Mouse (Mus musculus): ENCODE data around the gene Ndel1. TPM values are rescaled to one million over a fixed set of nuclear protein-coding genes. Genes with fewer than 3 reads are reported as not detected.
"Not testable (repeated sequence)": the region's sequence is repeated elsewhere in the genome, so short reads cannot be mapped to it uniquely, and the experiment has no call there.

The Ndel1 gene
- total RNA-seq, 2 experiments from 2014 or later: 82.4 to 87.0 TPM

DNA sequence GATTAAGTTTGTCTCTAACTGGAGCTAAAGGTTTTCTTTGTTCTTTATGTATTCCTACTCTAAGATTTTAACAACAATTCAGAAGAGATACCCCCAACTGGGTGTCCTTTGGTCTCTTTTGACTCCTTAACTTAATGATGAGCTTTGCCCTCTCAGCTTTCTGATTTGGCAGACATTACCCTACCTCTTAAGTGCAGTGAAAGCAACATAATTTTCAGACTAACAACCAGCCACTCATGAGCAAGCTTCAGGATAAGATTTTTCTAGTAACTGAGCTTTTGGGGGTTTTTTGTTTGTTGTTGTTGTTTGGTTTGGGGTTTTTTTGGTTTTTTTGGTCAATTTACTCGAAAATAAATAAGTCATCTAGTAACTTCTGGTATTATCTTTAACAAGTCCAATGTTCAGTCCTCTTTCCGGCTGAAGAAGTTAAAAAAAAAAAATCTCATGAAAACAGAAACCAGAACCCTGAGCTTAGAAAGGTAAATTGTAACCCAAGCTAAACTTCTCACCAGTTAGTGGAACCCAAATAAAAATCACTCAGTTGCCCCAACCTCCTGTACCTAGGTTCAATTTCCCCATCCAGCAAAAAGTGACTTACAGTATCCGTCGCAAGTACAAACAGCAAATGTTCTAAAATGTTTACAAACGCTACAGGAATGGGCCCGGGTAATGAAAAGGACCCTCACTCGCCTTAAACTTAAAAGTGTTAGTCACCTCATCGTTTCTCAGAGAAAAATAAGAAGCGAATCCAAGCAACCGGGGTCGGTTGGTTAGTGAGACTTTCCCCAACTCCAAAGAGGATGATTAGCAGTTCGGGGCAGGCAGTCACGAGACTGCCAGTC is 19.8 kb downstream of the Ndel1 start:
- no peak for DNase-seq (ENCODE audit: low spot score in 2 of 2)

DNA sequence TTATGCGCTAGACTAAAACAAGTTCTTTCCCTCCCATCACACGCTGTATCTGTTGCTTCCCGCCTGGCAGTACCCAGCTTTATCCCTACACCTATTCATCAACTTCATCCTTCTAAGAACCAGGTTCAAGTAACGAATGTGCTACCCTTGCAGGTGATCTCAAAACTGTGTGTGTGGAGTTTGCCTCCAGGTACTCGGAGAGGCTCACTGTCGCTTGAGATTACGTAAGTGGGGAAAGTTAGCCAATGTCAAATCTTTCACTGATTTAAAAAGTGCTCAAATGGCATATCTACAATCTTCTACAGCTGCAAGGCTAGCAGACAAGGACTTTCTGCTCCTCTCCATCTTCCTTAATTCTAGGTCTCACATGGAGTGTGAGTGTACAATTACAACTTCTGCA is 20.8 kb downstream of the Ndel1 start:
- no peak for DNase-seq (ENCODE audit: low spot score in 2 of 2)

- DNase-seq (ENCODE audit: low spot score in 2 of 2): no peak
These were observed 32.1 kb downstream of the Ndel1 start for GRCm38 (mm10) chr11:68839606-68840005.

DNA sequence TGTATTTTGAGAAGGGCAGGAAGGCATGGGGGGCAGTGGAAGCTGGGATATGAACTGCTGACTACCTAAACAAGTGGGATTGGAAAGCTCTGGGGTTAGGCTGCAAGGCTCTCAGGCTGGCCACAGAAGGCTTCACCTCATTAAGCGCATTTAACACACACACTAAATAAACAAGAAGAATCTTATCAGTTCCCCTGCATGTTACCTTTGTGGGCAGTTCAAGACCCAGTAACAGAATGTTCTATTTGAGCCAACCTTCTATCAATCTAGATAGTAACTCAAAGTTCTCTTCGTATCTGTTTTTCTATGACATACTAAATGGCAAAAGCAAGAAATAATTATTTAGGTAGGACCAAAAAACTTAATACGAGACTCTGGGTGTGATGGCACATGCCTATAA is 36.6 kb downstream of the Ndel1 start:
- no peak for DNase-seq (ENCODE audit: low spot score in 2 of 2)

DNA sequence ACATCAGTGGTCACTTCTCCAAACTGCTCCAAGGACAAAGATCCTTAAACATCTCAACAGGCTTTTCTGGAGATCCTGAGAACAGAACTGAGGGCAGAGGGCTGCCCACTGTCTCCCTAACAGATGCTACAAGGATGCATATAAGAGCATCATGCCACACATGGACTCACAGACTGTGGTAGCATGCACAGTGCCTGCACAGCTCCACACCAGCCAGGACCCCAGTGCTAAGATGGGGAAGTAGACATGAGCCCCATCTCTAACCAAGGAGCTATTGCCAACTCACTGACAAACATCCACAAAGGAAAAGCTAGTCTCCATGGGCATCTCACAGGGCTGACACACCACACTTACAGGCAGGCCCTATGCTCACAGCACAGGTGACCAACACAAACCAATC is 38.1 kb downstream of the Ndel1 start:
- DNase-seq (ENCODE audit: low spot score in 2 of 2): no peak

GRCm38 (mm10) chr11:68832793-68833192 is 38.9 kb downstream of the Ndel1 start:
- no peak for DNase-seq (ENCODE audit: low spot score in 2 of 2)

DNA sequence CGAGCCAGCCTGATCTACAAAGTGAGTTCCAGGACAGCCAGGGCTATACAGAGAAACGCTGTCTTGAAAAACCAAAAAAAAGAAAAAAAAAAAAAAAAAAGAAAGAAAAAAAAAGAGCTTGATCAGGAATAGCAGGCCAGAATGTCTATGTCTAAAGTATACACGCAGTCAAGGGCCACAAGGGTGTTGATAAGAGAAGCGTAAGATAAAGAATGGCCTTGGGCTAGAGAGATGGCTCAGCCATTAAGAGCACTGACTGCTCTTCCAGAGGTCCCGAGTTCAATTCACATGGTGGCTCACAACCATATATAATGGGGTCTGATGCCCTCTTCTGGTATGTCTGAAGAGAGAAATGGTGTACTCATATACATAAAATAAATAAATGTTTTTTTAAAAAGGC is 40.1 kb downstream of the Ndel1 start:
- not testable (repeated sequence) for DNase-seq (ENCODE audit: low spot score in 2 of 2)

DNA sequence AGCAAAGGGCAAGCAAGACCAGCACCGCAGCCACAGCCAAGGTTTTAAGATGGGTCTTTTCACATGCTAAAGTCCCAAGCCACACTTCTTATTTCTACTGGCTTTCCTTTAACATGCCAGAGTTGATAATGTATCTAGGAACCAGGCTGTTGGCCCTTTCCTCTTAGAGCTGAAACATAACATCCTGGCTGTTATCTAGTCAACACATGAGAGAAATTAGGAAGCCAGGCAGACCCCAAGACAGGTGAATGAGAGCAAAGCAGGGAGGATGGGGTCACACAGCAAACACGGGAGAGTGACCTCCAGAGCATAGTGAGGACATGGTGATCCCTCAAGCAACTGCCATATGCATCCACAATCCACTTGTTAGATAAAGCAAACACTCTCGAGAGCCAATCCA is 44.9 kb downstream of the Ndel1 start:
- no peak for DNase-seq (ENCODE audit: low spot score in 2 of 2)

DNA sequence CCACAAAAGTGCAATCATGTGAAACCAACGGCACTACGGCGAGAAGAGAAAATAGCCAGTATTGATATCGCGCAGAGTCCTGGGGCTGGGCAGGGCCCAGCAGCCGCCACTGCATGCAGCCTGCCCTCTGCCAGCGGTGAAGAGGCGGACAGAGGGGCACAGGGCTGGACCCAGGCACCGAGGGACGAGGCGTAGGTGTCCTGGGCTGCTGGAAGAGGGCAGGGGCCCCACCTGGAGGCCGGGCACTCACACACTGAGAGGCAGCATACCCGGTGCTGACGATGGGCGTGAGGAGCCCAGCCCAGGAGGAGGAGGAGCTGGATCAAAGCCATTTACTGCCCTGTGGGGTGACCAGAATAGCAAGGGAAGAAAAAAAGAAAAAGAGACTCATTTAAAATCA is 49.3 kb downstream of the Ndel1 start:
- no peak for DNase-seq (ENCODE audit: low spot score in 2 of 2)

- DNase-seq (ENCODE audit: low spot score in 2 of 2): no peak
These were observed 52.3 kb downstream of the Ndel1 start for GRCm38 (mm10) chr11:68819226-68819805.

GRCm38 (mm10) chr11:68818416-68818815 is 53.2 kb downstream of the Ndel1 start:
- DNase-seq (ENCODE audit: low spot score in 2 of 2): no peak

- DNase-seq (ENCODE audit: low spot score in 2 of 2): no peak
These were observed 59.6 kb downstream of the Ndel1 start for GRCm38 (mm10) chr11:68811881-68812577.

- DNase-seq (ENCODE audit: low spot score in 2 of 2): peak; percentile 85 to 86
These were observed 63.9 kb downstream of the Ndel1 start for GRCm38 (mm10) chr11:68807787-68808186.

DNA sequence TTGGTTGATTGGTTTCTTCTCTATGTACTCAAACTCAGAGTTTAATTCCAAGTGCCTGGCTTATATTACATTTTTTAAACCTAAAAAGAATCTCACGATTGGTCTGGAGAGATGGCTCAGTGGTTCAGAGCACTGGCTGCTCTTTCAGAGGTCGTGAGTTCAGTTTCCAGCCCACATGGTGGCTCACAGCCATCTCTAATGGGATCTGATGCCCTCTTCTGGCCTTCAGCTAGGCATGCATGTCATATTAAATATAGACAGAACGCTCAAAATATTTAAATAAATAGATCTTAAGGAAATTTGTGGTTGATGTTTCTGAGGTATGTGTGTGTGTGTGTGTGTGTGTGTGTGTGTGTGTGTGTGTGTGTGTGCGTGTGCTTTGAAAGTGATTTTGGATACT is 66.5 kb downstream of the Ndel1 start:
- no peak for DNase-seq (ENCODE audit: low spot score in 2 of 2)

DNA sequence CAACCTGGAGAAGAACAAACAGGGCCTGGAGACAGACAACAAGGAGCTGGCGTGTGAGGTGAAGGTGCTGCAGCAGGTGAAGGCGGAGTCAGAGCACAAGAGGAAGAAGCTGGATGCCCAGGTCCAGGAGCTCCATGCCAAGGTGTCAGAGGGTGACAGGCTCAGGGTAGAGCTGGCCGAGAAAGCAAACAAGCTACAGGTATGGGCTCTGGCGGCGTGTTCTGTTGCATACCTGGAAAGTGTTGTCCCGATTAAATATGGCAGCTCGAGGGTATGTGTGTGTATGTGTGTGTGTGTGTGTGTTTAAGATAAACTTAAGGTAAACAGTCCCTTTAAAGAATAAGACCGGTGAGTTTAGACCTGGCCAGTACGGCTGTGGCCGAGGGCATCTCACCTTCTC is 73.4 kb downstream of the Ndel1 start:
- no peak for DNase-seq (ENCODE audit: low spot score in 2 of 2)

DNA sequence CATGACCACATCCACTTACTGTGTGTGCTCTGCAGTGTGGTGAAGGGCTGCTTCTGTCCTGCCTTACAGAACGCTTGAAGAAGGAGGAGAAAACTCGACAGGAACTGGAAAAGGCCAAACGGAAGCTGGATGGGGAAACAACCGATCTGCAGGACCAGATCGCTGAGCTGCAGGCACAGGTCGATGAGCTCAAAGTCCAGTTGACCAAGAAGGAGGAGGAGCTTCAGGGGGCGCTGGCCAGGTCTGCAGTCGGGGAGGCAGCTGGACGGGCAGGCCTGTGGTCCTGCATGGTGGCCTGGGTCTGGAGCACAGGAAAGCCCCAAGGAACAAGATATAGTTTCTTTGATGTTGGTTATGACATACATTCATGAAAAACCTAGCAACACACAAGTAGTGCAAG is 79.9 kb downstream of the Ndel1 start:
- DNase-seq (ENCODE audit: low spot score in 2 of 2): no peak

GRCm38 (mm10) chr11:68790720-68791119 is 80.9 kb downstream of the Ndel1 start:
- DNase-seq (ENCODE audit: low spot score in 2 of 2): no peak

GRCm38 (mm10) chr11:68787222-68787621 is 84.4 kb downstream of the Ndel1 start:
- no peak for DNase-seq (ENCODE audit: low spot score in 2 of 2)

- no peak for DNase-seq (ENCODE audit: low spot score in 2 of 2)
These were observed 85.8 kb downstream of the Ndel1 start for GRCm38 (mm10) chr11:68785813-68786212.

DNA sequence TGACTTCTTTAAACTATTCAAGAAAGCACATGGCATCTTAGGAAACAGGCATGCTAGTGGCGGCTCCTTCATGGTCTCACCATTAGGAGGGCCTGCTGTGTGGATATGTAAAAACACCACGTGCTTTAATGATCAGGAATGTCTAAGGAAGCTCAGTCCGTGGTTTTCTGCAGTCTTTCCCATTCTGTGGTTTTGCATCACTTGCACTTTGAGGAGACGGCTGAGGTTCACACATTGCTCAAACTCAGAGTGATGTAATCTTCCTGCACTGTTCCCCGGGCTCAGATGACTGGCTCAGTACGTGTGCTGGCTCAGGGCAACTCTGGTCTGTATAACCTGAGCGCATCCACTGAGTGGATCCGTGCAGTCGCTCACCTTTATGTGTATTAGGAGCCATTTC is 89.3 kb downstream of the Ndel1 start:
- no peak for DNase-seq (ENCODE audit: low spot score in 2 of 2)

DNA sequence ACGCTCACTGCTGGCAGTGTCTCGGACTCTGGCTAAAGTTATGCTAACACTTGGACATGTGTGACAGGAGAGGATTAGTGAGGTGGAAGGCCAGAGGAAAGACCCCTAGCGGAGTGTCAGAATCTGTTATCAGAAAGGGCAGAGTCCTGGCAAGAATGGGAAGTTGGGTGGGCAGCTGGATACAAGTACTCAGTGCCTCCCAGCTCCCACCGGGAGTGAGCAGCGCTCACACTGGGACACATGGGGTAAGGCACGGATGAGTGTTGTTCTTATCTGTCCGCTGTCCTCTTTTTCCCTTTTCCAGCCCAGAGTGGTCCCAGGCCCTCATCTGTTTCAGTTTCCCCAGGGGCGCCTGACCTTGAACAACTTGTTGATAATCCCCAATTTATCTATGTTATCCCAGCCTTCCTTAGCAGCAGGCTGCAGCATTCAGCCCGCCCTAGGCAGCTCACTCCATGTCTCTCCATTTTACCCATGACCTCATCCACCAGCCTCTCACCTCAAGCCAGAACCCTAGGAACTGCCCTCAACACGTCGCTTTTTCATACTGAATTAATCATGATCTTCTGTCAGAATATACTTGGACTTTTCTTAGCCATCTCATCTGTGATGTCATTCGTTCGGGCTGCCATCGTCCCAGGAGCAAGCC is 91.1 kb downstream of the Ndel1 start:
- DNase-seq (ENCODE audit: low spot score in 2 of 2): no peak
